Mouse (Mus musculus) bone marrow, adult 2 months (tissue): ENCODE measurements around the gene Clec2d.

ENCODE experiments used
- CTCF ChIP-seq: fragments of 200-500 bp; IDR thresholded peaks from 2 replicates; pipeline ENCODE4 v1.5.1; 2011; ENCODE audit warnings: low read length, control low read depth; ENCODE audit not compliant: control insufficient read depth, insufficient read depth
- POLR2A ChIP-seq: fragments of 200-500 bp; IDR thresholded peaks from 2 replicates; pipeline ENCODE4 v1.6.1; 2011; ENCODE audit warnings: low read depth, mild to moderate bottlenecking, control low read depth, low read length, borderline replicate concordance; ENCODE audit not compliant: control insufficient read depth

DNA sequence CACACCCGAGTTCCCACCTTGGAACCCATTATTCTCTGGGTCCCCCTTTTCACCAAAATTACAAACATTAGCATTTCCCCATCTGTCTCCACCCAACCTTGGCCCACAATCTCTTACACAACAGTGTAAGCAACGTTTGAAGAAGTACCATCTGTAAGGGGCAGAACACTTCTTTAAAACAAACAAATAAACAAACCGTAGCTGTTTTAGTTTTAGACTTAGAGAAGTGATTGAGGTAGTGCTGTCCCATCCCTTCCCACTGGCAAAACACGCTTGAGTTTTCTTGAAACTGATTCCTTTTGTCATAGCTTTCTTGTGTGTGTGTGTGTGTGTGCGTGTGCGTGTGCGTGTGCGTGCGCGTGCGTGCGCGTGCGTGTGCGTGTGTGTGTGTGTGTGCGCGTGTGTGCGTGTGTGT is 53.5 kb downstream of the Clec2d start:
- TF ChIP-seq CTCF (no peak), POLR2A (no peak)
